Mouse (Mus musculus) cerebellum, postnatal 14 days (tissue): ENCODE results near the gene St6galnac5.

Experiments used
- DNase-seq, 2 experiments: peaks; one replicate each; pipeline ENCODE4 v3.0.0; 2021; ENCODE audit warnings: mixed read lengths in 2 of 2

St6galnac5 gene

DNA sequence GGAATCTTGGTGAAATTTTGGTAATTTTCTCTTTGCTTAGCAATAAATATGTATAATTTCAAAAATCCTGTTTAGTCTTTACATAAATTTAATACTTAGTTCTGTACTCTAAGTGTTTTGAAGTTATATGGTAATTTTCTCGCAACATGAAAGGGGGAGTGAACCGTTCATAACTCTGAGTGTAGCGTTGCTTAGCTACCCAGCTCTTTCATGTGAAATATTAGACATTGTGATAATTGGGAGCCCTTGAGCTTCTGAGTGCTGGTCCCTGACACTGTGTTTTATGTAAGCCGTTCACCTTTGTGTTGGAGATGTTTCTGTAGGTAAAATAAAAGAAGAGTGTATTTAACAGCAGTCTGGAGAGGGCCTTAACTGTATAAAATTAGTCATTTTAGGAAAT is 202.2 kb downstream of the St6galnac5 start:
- no peak for DNase-seq

DNA sequence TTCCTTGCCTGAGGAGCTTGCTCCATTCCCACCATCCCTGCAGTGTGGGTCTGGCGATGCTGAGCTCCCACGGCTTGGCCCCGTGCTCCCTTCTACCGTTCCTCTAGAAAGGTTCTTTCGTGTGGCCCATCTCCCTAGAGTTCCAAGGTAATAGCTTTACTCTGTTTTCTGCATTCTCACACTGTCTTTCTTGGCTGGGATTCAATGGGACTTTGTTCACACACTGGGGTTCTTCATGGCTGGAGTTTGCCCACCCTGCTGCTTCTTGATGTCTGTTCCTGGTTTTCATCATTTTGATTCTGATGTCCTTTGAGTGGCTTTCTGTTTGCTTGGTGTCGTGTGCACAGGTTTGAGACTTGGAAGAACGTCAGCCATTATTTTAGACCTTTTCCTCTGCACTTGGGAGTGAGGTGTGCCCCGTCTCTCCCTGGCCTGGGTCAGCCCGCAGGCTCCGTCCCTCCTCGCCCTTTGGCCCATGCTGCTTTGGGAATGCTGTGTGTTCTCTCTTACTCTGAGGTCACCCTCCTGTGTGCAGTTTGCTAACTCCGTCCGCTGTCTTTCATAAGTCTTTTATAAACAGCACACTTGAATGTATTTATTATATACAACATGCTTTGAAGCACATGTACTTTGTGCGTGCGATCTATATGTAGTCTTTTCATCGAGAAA is 205.0 kb downstream of the St6galnac5 start:
- no peak for DNase-seq

DNA sequence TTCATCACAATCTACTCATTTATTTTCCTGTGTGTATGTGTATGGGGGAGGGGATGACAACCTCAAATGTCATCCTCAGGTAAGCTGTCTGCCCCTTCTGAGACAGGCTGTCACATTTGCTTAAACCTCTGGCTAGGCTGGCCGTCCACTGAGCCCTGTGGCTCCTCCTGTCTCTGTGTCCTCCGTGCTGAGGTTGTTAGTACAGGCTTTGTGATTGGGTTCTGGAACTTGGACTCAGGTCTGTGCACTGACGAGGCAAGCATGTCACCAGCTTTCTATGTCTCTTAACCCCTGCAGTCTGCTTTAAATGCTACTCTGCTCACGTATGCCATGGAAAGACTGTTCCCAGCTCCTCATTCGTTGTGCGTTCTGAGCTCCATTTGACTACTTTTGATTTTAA is 205.7 kb downstream of the St6galnac5 start:
- DNase-seq = no peak

DNA sequence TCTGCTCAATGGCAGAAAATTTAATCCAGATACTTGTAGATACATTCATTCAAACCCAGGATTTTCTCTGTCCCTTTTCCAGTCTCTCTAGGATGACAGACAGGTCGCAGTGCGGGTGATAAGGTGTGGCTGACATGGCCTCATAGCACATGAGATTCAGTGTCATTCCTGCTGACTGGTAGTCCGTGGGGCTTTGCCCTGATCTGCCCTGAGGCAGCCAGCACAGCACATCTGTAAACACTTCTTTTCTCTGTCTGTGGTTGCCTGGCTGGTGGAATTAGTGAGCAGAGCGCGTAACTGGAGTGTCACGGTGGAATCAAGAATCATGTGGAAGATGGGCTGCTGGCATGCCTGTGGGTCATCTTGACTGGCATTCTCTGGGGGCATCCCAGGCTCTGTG is 212.0 kb downstream of the St6galnac5 start:
- no peak for DNase-seq

DNA sequence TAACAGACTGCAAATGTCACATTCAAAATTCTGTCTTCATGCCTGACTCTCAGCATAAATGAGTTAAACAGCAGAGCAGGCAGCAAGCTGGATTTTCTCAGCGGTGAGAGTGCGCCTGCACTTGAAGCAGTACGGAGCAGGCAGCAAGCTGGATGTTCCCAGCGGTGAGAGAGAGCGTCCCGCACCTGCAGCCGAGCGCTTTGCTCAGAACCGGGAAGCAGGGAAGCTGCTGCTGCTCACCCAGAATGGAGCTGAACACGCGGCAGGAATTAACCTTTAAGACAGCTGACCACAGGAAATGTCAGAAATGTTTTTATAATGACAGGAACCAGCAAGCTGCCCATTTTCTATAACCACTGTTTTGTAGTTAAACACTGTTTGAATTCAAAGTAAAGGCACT is 214.6 kb downstream of the St6galnac5 start:
- DNase-seq = no peak
